Mouse (Mus musculus) heart, adult 2 months (tissue): ENCODE measurements at regions not wholly inside any gene's neighbourhood (a gene's known extent, or its start where the extent isn't known, plus 50 kb on each side); places are given as distances from the start of the nearest gene placed in this dataset.

Experiments
- DNase-seq, 2 experiments: peaks; one replicate each; pipeline ENCODE4 v3.0.0; 2021
- H3K27ac ChIP-seq: fragments of 200-600 bp; 2 replicates; pipeline ENCODE4 v1.8.1; 2022
- H3K27me3 ChIP-seq: fragments of 200-500 bp; 2 replicates; pipeline ENCODE4 v1.6.1; 2012; ENCODE audit warnings: mild to moderate bottlenecking, low read length, inconsistent platforms, mixed read lengths; ENCODE audit not compliant: control insufficient read depth, insufficient read depth
- H3K36me3 ChIP-seq: fragments of 200-500 bp; 2 replicates; pipeline ENCODE4 v1.6.1; 2012; ENCODE audit warnings: low read length, inconsistent platforms; ENCODE audit not compliant: control insufficient read depth, insufficient read depth
- H3K4me1 ChIP-seq: fragments of 200-500 bp; 2 replicates; pipeline ENCODE4 v1.6.1; 2011; ENCODE audit warnings: low read length; ENCODE audit not compliant: control insufficient read depth, insufficient read depth
- H3K4me3 ChIP-seq: fragments of 200-600 bp; 2 replicates; pipeline ENCODE4 v1.8.1; 2022
- H3K79me2 ChIP-seq: fragments of 200-500 bp; replicated peaks from 2 replicates; pipeline ENCODE4 v1.6.1; 2012; ENCODE audit warnings: mild to moderate bottlenecking, inconsistent platforms, low read length, moderate library complexity, mixed read lengths; ENCODE audit not compliant: control insufficient read depth, insufficient read depth
- H3K9ac ChIP-seq: fragments of 200-500 bp; 2 replicates; pipeline ENCODE4 v1.6.1; 2012; ENCODE audit warnings: low read depth, mild to moderate bottlenecking, control low read depth, inconsistent platforms, low read length, mixed read lengths
- CTCF ChIP-seq: fragments of 200-600 bp; IDR thresholded peaks from 2 replicates; pipeline ENCODE4 v1.8.1; 2022; ENCODE audit warnings: antibody characterized with exemption, mild to moderate bottlenecking, moderate library complexity
- EP300 ChIP-seq: fragments of 200-500 bp; IDR thresholded peaks from 2 replicates; pipeline ENCODE4 v1.6.1; 2011; ENCODE audit warnings: low read depth, low read length, control low read depth; ENCODE audit not compliant: insufficient read depth
- POLR2A ChIP-seq: fragments of 200-500 bp; IDR thresholded peaks from 2 replicates; pipeline ENCODE4 v1.6.1; 2011; ENCODE audit warnings: mild to moderate bottlenecking, low read depth, low read length, control low read depth; ENCODE audit not compliant: insufficient read depth
- WGBS: fragments of 180-500 bp; shearing (Covaris S2); methylation state at CpG from one replicate; pipeline ENCODE4 v1.1.7; 2018; 5-methylcytosine and 5-hydroxymethylcytosine counted together
- intact Hi-C: fragments of 180-260 bp; cut with DNase I; formaldehyde crosslinking; loops from one replicate; pipeline ENCODE4 v1.15.1; 2025

DNA sequence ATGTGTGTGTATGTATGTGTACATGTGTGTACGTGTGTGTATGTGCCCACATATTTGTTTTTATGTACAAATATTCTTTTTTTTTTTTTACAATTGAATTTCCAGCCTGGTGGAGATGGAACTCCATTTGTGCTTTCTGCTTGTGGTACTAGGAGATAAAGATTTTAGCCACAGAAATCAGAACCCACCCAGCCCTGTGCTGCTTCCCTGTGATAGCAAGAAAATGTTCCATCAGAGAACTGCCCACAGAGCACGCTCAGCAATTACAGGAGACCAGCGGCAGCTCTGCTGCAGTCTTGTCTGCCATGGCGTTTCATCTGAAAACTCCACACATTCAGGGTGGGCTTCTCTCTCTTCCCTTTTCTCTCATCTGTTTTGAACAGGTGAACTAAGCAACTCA is 118.7 kb upstream of the L3mbtl4 start:
- DNase-seq: no peak
- no peak overlapping the region for H3K27ac ChIP-seq
- intact Hi-C loops: no loop called here
- no peaks in the 10 kb centered on the region; the same call in 1 of the 2 replicates for H3K4me1 ChIP-seq
- H3K4me3 ChIP-seq: no peak overlapping the region
- no peak overlapping the region for H3K9ac ChIP-seq
- no peaks in the 10 kb centered on the region for H3K27me3 ChIP-seq
- no peaks in the 10 kb centered on the region for H3K79me2 ChIP-seq
- TF ChIP-seq EP300: no peak
- no peak for TF ChIP-seq POLR2A
- no peak for TF ChIP-seq CTCF
- WGBS: 68% methylated on average over 4 of the region's 4 CpGs
- no peaks in the 10 kb centered on the region for H3K36me3 ChIP-seq

DNA sequence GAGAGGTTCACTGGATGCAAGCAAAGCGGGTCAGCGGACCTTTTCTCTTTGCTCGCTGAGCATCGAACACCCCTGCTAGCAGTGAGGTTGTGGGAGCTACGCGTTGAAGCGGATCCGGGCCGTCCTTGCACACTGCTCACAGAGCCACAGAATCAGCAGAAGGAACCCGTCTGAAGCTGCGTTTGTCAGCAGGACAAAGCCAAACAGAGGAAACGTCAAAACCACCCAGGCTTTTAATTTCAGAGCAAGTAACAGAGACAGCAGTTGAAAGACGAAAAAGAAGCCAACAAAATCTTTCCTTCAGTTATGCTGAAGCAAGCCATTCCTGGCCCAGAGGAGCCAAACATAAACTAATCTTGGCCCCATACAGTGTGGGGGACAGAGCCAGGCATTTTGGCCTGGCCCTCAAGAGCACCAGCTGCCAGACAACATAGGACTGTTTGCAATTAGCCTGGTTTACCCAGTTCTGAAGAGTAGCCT is 115.4 kb upstream of the L3mbtl4 start:
- no peak overlapping the region for H3K4me3 ChIP-seq
- no peak overlapping the region for H3K27ac ChIP-seq
- no peak overlapping the region for H3K9ac ChIP-seq
- no peaks in the 10 kb centered on the region; the same call in 1 of the 2 replicates for H3K4me1 ChIP-seq
- DNase-seq: peak; percentile 28 to 37
- no peaks in the 10 kb centered on the region for H3K27me3 ChIP-seq
- H3K36me3 ChIP-seq: no peaks in the 10 kb centered on the region
- 61% methylated on average over 13 of the region's 13 CpGs for WGBS
- no peaks in the 10 kb centered on the region for H3K79me2 ChIP-seq
- intact Hi-C loops: no loop called here
- no peak for TF ChIP-seq POLR2A
- no peak for TF ChIP-seq EP300
- no peak for TF ChIP-seq CTCF

DNA sequence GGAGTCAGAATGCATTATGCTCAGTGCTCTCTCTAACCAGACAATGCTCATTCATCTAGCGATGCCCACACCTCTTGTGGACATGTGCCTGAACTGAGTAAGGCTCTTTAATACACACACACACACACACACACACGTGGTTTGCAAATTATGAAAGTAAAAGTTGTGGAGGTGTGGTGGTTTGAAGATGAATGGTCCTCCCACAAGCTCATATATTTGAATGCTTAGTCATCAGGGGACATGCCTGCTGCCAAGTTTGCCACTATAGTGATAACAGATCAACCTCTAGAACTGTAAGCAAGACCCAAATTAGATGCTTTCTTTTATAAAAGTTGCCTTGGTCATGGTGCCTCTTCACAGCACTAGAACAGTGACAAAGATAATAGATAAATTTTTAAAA is 112.5 kb upstream of the L3mbtl4 start:
- no peak overlapping the region for H3K4me3 ChIP-seq
- no peaks in the 10 kb centered on the region for H3K79me2 ChIP-seq
- DNase-seq: no peak
- H3K27ac ChIP-seq: no peak overlapping the region
- H3K4me1 ChIP-seq: peaks cover 3% of the 10 kb centered on the region; the same call in 1 of the 2 replicates
- no peak for TF ChIP-seq EP300
- no peak for TF ChIP-seq POLR2A
- WGBS: 67% methylated on average over 2 of the region's 2 CpGs
- H3K36me3 ChIP-seq: no peaks in the 10 kb centered on the region
- intact Hi-C loops: loop anchor here (10.0 kb wide), 1 partner anchor 156 kb away; the partner anchor contains the start of gene Arhgap28
- no peak overlapping the region for H3K9ac ChIP-seq
- H3K27me3 ChIP-seq: no peaks in the 10 kb centered on the region

DNA sequence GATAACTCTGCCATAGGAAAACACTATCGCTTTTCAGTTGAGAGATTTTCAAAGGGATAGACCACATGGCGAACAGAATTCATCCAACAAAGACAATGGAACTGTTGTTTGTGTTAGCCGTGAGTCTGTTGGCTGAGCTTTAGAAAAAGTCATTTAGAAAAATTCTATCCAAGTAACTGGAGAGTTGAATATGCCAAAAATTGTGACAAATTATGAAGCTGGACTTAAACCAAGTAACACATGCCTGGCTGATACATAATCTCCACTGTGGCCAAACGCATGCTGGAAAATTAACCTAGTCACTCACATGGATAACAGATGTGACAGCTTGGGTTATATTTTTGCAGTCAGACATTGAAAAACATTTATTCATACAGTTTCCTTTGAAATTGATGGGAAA is 110.1 kb upstream of the L3mbtl4 start:
- WGBS: 56% methylated on average over 4 of the region's 4 CpGs
- intact Hi-C loops: loop anchor here (10.0 kb wide), 1 partner anchor 159 kb away; the partner anchor contains the start of gene Arhgap28

DNA sequence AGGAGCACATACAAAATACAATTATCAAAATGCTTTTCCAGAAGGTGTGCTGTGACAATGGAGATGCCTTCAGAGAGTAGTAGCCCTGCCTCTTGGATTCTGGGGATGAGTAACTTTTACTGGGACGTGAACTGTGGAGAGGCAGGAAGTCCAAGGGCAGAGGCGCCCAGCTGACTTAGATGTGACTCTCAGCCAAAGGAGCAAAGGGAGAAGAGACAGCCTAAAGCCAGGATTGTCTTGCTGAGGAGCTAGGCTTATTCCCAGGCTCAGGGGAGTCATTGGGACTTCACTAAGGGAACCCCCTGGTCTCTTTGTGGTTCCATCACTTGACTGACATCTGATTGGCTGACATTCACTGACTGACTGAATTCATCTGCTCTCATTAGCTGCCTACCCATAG is 108.9 kb upstream of the L3mbtl4 start:
- H3K27ac ChIP-seq: no peak overlapping the region
- no peak for DNase-seq
- peaks cover 3% of the 10 kb centered on the region; the same call in 1 of the 2 replicates for H3K4me1 ChIP-seq
- H3K27me3 ChIP-seq: no peaks in the 10 kb centered on the region
- H3K79me2 ChIP-seq: no peaks in the 10 kb centered on the region
- intact Hi-C loops: loop anchor here (10.0 kb wide), 1 partner anchor 160 kb away; the partner anchor contains the start of gene Arhgap28
- H3K36me3 ChIP-seq: no peaks in the 10 kb centered on the region
- 48% methylated on average over 2 of the region's 2 CpGs for WGBS
- TF ChIP-seq POLR2A: no peak
- H3K9ac ChIP-seq: no peak overlapping the region
- no peak overlapping the region for H3K4me3 ChIP-seq

More for the DNA sequence above, 110.1 kb upstream of the L3mbtl4 start:
- Histone ChIP-seq H3K27ac (no peak overlapping the region), H3K4me3 (no peak overlapping the region), H3K36me3 (no peaks in the 10 kb centered on the region), H3K79me2 (no peaks in the 10 kb centered on the region), H3K27me3 (no peaks in the 10 kb centered on the region), H3K9ac (no peak overlapping the region), H3K4me1 (peaks cover 3% of the 10 kb centered on the region; the same call in 1 of the 2 replicates)
- TF ChIP-seq CTCF (no peak), EP300 (no peak), POLR2A (no peak)
- DNase-seq: no peak

DNA sequence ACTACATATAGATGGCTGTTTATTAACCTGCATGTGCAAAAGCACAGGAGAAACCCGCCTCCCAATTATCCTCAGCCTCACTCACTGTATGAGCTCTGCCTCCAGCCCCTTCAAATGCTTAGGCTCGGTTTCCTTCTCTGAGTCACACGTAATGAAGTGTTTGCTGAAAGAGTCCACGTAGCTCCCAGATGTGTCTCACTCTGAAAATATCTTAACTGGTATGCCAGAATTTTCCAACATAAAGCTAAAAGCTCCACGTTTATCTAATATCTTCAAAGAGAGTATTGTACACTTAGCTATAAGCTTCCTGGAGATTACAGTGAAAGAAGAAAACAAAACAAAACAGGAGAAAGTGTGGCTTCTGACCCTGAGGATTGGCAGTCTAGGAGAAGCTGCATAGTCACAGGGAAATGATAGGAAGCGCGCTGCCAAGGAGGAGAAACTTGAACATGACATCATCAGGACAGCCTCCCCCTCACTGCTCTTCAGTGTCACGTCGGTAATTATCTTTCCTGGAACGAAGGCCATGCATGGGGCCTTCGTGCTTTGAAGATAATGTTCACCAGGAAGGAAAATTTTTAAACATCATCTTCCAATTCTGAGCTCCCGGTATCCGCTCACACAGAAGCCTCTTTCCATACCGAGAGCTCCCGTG is 108.3 kb upstream of the L3mbtl4 start:
- peak; percentile 12 to 21 for DNase-seq
- no peaks in the 10 kb centered on the region for H3K36me3 ChIP-seq
- H3K4me1 ChIP-seq: peaks cover 3% of the 10 kb centered on the region; the same call in 1 of the 2 replicates
- peak overlapping the region; percentile 14; the same call in 1 of the 2 replicates for H3K4me3 ChIP-seq
- intact Hi-C loops: loop anchor here (10.0 kb wide), 1 partner anchor 160 kb away; the partner anchor contains the start of gene Arhgap28
- H3K27me3 ChIP-seq: no peaks in the 10 kb centered on the region
- WGBS: 19% methylated on average over 15 of the region's 15 CpGs
- no peak overlapping the region for H3K9ac ChIP-seq
- TF ChIP-seq EP300 (no peak), CTCF (no peak), POLR2A (no peak)
- no peaks in the 10 kb centered on the region for H3K79me2 ChIP-seq
- H3K27ac ChIP-seq: no peak overlapping the region
